Mouse (Mus musculus) stomach, embryonic 16.5 days (tissue): ENCODE data around the gene Eri2. TPM values are rescaled to one million over a fixed set of nuclear protein-coding genes. Genes with fewer than 3 reads are reported as not detected.

ENCODE experiments used
- ATAC-seq: fragments of 200-750 bp; cut with Nextera tagmentation; 2 replicates; pipeline ENCODE4 v1.8.0; 2017; ENCODE audit warnings: moderate number of reproducible peaks, moderate TSS enrichment; ENCODE audit not compliant: insufficient read depth, low FRiP score
- H3K27ac ChIP-seq: fragments of 300-500 bp; sonication (generic); 2 replicates; pipeline ENCODE4 v1.5.1; 2014; ENCODE audit warnings: low read length
- H3K27me3 ChIP-seq: fragments of 300-500 bp; sonication (generic); 2 replicates; pipeline ENCODE4 v1.6.1; 2014; ENCODE audit warnings: low read length, control low read depth, mixed read lengths; ENCODE audit not compliant: control insufficient read depth, insufficient read depth
- H3K36me3 ChIP-seq: fragments of 300-500 bp; sonication (generic); 2 replicates; pipeline ENCODE4 v1.6.1; 2014; ENCODE audit warnings: low read length; ENCODE audit not compliant: control insufficient read depth, insufficient read depth
- H3K4me1 ChIP-seq: fragments of 300-500 bp; sonication (generic); 2 replicates; pipeline ENCODE4 v1.6.1; 2014; ENCODE audit warnings: low read length, control low read depth, mixed read lengths; ENCODE audit not compliant: control insufficient read depth, insufficient read depth
- H3K4me2 ChIP-seq: fragments of 300-500 bp; sonication (generic); 2 replicates; pipeline ENCODE4 v1.6.1; 2014; ENCODE audit warnings: low read depth, low read length, mixed read lengths
- H3K4me3 ChIP-seq: fragments of 300-500 bp; sonication (generic); replicated peaks from 2 replicates; pipeline ENCODE4 v1.5.1; 2014; ENCODE audit warnings: mild to moderate bottlenecking, low read length
- H3K9ac ChIP-seq: fragments of 300-500 bp; sonication (generic); 2 replicates; pipeline ENCODE4 v1.6.1; 2014; ENCODE audit warnings: low read length
- H3K9me3 ChIP-seq: fragments of 300-500 bp; sonication (generic); replicated peaks from 2 replicates; pipeline ENCODE4 v1.6.1; 2016; ENCODE audit warnings: low read length, control low read depth; ENCODE audit not compliant: control insufficient read depth
- WGBS: fragments of 180-500 bp; shearing (Covaris S2); extraction: QIAGEN DNeasy Blood & Tissue Kit; methylation state at CpG from one replicate; pipeline ENCODE4 v1.1.7; 2014; 5-methylcytosine and 5-hydroxymethylcytosine counted together
- polyA plus RNA-seq: library from polyadenylated mRNA; unstranded; fragments of >200 nt; fragmentation: Nextera tagmentation; extraction: Ambion mirVana; gene quantifications from 2 replicates; pipeline ENCODE4 v1.2.1, GENCODE M21; 2015

Gene Eri2
- polyA plus RNA-seq, 1 experiment from 2014 or later = 19.5 TPM

- peak overlapping the region; percentile 80 for H3K27ac ChIP-seq
- no peaks in the 10 kb centered on the region for H3K36me3 ChIP-seq
- peak overlapping the region; percentile 89 for H3K9ac ChIP-seq
These were observed 387 bp upstream of the Eri2 start for GRCm38 (mm10) chr7:119794251-119794638.

DNA sequence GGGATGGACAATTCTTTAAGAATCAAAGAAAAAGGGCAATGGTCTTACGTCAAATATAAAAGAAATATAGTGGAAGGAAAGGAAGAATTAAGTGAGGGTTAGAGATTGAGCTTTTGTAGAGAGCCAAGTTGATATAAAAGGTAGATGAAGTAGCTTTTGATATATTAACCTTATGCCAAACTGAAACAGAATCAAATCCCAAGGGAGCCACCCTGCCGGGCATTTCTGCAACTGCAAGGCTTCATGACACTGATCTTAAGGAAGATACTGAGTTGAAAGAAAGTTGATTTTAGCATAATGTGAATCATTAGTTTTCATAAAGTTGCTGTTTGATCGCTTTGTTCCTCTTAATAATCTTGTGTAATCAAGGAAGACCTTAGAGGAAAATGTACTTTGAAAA is 4.8 kb downstream of the Eri2 start:
- H3K9me3 ChIP-seq = no peaks in the 10 kb centered on the region
- no peak overlapping the region for H3K4me2 ChIP-seq
- no peaks in the 10 kb centered on the region for H3K27me3 ChIP-seq
- ATAC-seq = no peak
- peaks cover 8% of the 10 kb centered on the region for H3K36me3 ChIP-seq
- 86% methylated on average over 3 of the region's 3 CpGs for WGBS
- H3K4me1 ChIP-seq = no peaks in the 10 kb centered on the region
- no peak overlapping the region for H3K9ac ChIP-seq
- no peak overlapping the region for H3K4me3 ChIP-seq
- H3K27ac ChIP-seq = no peak overlapping the region

More at GRCm38 (mm10) chr7:119794251-119794638, 387 bp upstream of the Eri2 start:
- Histone ChIP-seq H3K4me3 (peak overlapping the region; percentile 59), H3K4me2 (peak overlapping the region; percentile 90), H3K4me1 (peaks cover 5% of the 10 kb centered on the region), H3K27me3 (no peaks in the 10 kb centered on the region), H3K9me3 (no peaks in the 10 kb centered on the region)
- ATAC-seq = peak; percentile 73
- WGBS = 0% methylated on average over 21 of the region's 21 CpGs

DNA sequence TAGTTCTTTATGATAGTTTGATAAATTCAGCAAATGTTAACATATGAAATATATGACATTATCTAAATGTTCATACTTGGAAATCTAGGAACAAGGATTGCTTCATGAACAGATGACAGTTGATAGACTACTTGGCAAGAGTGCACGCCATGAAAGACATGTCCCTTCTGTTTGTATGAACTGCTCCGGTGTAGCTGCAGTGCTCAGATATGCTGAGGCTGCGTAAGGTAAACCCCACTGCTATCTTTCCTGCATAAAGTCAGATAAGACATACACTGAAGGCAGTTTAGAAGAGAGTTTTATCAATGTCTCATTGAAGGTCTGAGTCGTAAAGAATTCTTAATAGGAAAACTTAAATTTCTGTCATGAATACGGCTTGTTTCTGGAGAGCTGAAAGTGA is 8.9 kb downstream of the Eri2 start:
- H3K36me3 ChIP-seq = peaks cover 8% of the 10 kb centered on the region
- ATAC-seq = no peak
- 88% methylated on average over 5 of the region's 5 CpGs for WGBS
- H3K4me1 ChIP-seq = no peaks in the 10 kb centered on the region
- H3K27me3 ChIP-seq = no peaks in the 10 kb centered on the region
- no peak overlapping the region for H3K4me2 ChIP-seq
- H3K9ac ChIP-seq = no peak overlapping the region
- no peaks in the 10 kb centered on the region for H3K9me3 ChIP-seq
- H3K27ac ChIP-seq = no peak overlapping the region
- no peak overlapping the region for H3K4me3 ChIP-seq

DNA sequence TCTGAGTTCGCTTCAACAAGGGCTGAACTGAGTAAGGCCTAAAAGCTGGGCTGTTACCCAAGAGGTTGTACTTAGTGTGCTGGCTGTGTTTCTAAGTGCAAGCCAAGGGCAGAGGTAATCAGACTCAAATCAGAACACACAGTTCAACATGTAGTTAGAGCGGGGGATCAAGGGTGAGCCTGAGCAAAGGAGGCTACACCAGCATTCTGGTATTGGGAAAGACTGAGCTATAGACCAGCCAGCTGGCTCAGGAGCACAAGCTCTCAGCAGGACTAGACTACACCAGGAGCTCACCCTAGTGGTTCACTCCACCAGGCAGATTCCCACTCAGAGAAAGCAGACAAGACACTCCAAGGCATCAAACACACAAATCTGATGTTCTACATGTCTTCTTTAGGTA is 10.4 kb downstream of the Eri2 start:
- 90% methylated on average over 2 of the region's 2 CpGs for WGBS
- H3K4me2 ChIP-seq = no peak overlapping the region
- no peak overlapping the region for H3K27ac ChIP-seq
- H3K4me1 ChIP-seq = no peaks in the 10 kb centered on the region
- no peaks in the 10 kb centered on the region for H3K27me3 ChIP-seq
- no peak overlapping the region for H3K4me3 ChIP-seq
- no peak for ATAC-seq
- peaks cover 8% of the 10 kb centered on the region for H3K36me3 ChIP-seq
- H3K9me3 ChIP-seq = no peaks in the 10 kb centered on the region
- H3K9ac ChIP-seq = no peak overlapping the region

DNA sequence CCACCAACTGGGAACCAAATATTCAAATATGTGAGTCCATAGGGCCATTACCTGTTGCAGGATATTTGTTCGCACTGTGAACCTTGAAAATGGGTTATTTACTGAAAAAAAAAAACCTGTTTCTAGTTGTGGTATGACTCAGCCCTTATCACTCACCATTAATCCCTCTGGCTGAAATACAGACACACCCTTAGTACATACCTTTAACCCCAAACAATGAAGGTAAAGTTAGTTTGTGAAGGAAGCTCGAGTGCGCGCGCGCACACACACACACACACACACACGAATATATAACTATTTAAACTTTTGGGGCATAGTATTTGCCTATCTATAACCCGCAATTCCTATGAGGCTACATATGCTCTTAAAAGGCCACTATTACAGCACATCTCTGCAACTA is 24.0 kb downstream of the Eri2 start:
- H3K27ac ChIP-seq = 0 out of 2 replicates have a peak overlapping the region, but pooled peaks have one; percentile 31
- H3K27me3 ChIP-seq = no peaks in the 10 kb centered on the region
- no peaks in the 10 kb centered on the region for H3K9me3 ChIP-seq
- H3K4me3 ChIP-seq = no peak overlapping the region
- no peaks in the 10 kb centered on the region for H3K4me1 ChIP-seq
- no peak overlapping the region for H3K9ac ChIP-seq
- no peak overlapping the region for H3K4me2 ChIP-seq
- H3K36me3 ChIP-seq = no peaks in the 10 kb centered on the region
- ATAC-seq = peak; percentile 82
- 55% methylated on average over 8 of the region's 8 CpGs for WGBS

GRCm38 (mm10) chr7:119766996-119767395 is 26.9 kb downstream of the Eri2 start:
- H3K4me1 ChIP-seq = no peaks in the 10 kb centered on the region
- no peak overlapping the region for H3K4me2 ChIP-seq
- no peak overlapping the region for H3K9ac ChIP-seq
- ATAC-seq = no peak
- no peaks in the 10 kb centered on the region for H3K9me3 ChIP-seq
- no peak overlapping the region for H3K4me3 ChIP-seq
- H3K36me3 ChIP-seq = no peaks in the 10 kb centered on the region
- H3K27me3 ChIP-seq = no peaks in the 10 kb centered on the region
- WGBS = 75% methylated on average over 6 of the region's 6 CpGs
- H3K27ac ChIP-seq = no peak overlapping the region

DNA sequence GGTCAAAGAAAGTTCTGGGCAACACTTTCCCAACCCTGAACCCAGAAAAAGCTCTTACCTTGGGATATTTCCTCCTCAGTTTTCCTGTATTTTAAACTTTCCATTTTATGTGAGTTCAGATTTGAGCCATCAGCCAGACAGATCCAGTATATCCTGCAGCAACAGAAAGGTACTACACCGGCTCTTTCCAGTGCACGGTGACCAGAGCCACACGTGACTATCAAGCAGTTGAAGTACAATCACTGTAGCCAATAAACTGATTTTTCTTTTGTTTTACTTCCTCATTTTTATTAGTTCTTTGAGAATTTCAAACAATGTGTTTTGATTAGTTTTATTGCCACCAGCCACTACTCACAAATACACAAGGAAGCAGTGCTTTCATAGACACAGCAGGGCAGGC is 29.5 kb downstream of the Eri2 start:
- Histone ChIP-seq H3K27ac (no peak overlapping the region), H3K36me3 (no peaks in the 10 kb centered on the region), H3K4me1 (no peaks in the 10 kb centered on the region), H3K4me3 (no peak overlapping the region), H3K9me3 (no peaks in the 10 kb centered on the region), H3K4me2 (no peak overlapping the region), H3K27me3 (no peaks in the 10 kb centered on the region), H3K9ac (no peak overlapping the region)
- no peak for ATAC-seq
- WGBS = 81% methylated on average over 3 of the region's 3 CpGs

DNA sequence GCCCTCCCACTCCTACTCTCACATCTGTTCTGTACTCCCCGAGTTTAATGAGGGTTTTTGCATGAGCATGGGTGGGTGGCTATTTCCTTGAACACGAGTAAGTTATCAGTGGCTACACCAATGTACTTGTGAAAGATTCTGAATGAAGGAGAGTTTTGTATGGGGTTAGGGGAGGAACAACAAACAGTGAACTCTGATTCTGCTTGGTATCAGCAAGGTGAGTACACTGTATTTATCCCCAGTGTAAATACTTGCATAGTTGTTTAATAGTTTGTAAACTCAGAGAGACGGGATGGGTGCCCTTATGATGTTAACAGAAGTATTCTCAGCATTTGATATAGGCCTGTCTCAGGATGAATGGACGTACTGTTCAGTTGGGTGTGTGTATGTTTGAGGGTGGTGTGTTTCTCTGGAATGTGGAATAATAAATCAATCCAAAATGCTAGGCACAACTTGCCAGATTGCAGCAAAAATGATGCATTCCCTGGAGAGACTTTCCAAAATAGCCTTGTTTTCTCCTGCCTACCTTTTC is 31.6 kb downstream of the Eri2 start:
- Histone ChIP-seq H3K36me3 (no peaks in the 10 kb centered on the region), H3K27ac (peak overlapping the region; percentile 53; the same call in 1 of the 2 replicates), H3K4me3 (no peak overlapping the region), H3K4me2 (no peak overlapping the region), H3K27me3 (no peaks in the 10 kb centered on the region), H3K9ac (no peak overlapping the region), H3K4me1 (no peaks in the 10 kb centered on the region), H3K9me3 (no peaks in the 10 kb centered on the region)
- 26% methylated on average over 4 of the region's 4 CpGs for WGBS
- ATAC-seq = peak; percentile 76; the same call in 1 of the 2 replicates

GRCm38 (mm10) chr7:119760527-119760951 is 33.3 kb downstream of the Eri2 start, which contains the start of gene Acsm3:
TSS of gene Acsm3 (plus strand) at chr7:119760923.
- no peaks in the 10 kb centered on the region for H3K4me1 ChIP-seq
- H3K4me3 ChIP-seq = peak within 1 kb of the TSS; percentile 19
- H3K27ac ChIP-seq = no peak within 1 kb of the TSS; the same call in none of the 2 replicates
- 28% methylated on average over 11 of the region's 11 CpGs for WGBS
- no peak within 1 kb of the TSS; the same call in 1 of the 2 replicates for H3K9ac ChIP-seq
- H3K36me3 ChIP-seq = no peaks in the 10 kb centered on the region
- peak within 1 kb of the TSS; percentile 18 for H3K4me2 ChIP-seq
- H3K27me3 ChIP-seq = no peaks in the 10 kb centered on the region
- H3K9me3 ChIP-seq = no peaks in the 10 kb centered on the region
- peak; percentile 83 for ATAC-seq
